Mouse (Mus musculus) liver, adult 2 months (tissue): Measurements from ENCODE around the gene Klk15. TPM values are rescaled to one million over a fixed set of nuclear protein-coding genes. Genes with fewer than 3 reads are reported as not detected.

Experiments
- DNase-seq: peaks from one replicate; pipeline ENCODE4 v3.0.0-alpha.2; 2011; ENCODE audit warnings: low read depth, low spot score; ENCODE audit errors: extremely low read depth
- H3K27ac ChIP-seq: fragments of 200-500 bp; replicated peaks from 2 replicates; pipeline ENCODE4 v1.5.1; 2012; ENCODE audit warnings: low read depth, mild to moderate bottlenecking, control low read depth, inconsistent platforms, low read length; ENCODE audit not compliant: insufficient read depth
- H3K27me3 ChIP-seq: fragments of 200-500 bp; 2 replicates; pipeline ENCODE4 v1.6.1; 2012; ENCODE audit warnings: mild to moderate bottlenecking, moderate library complexity, low read length, inconsistent platforms; ENCODE audit not compliant: control insufficient read depth, insufficient read depth
- H3K36me3 ChIP-seq: fragments of 200-500 bp; 2 replicates; pipeline ENCODE4 v1.6.1; 2012; ENCODE audit warnings: low read length, inconsistent platforms; ENCODE audit not compliant: control insufficient read depth, insufficient read depth
- H3K4me1 ChIP-seq: fragments of 200-500 bp; 2 replicates; pipeline ENCODE4 v1.6.1; 2011; ENCODE audit warnings: low read length; ENCODE audit not compliant: control insufficient read depth, insufficient read depth
- H3K4me3 ChIP-seq: fragments of 200-500 bp; 2 replicates; pipeline ENCODE4 v1.5.1; 2011; ENCODE audit warnings: low read depth, mild to moderate bottlenecking, control low read depth, low read length, moderate library complexity; ENCODE audit not compliant: insufficient read depth
- H3K79me2 ChIP-seq: fragments of 200-500 bp; 2 replicates; pipeline ENCODE4 v1.6.1; 2012; ENCODE audit warnings: inconsistent platforms, mild to moderate bottlenecking, low read length, moderate library complexity; ENCODE audit not compliant: control insufficient read depth, insufficient read depth
- H3K9ac ChIP-seq: fragments of 200-500 bp; 2 replicates; pipeline ENCODE4 v1.6.1; 2012; ENCODE audit warnings: low read depth, mild to moderate bottlenecking, control low read depth, inconsistent platforms, low read length
- CTCF ChIP-seq: fragments of 200-500 bp; IDR thresholded peaks from 2 replicates; pipeline ENCODE4 v1.5.1; 2011; ENCODE audit warnings: low read depth, low read length, control low read depth
- POLR2A ChIP-seq: fragments of 200-500 bp; IDR thresholded peaks from 2 replicates; pipeline ENCODE4 v1.6.1; 2011; ENCODE audit warnings: low read length, control low read depth; ENCODE audit not compliant: insufficient read depth; ENCODE audit errors: extremely low read depth
- WGBS: fragments of 180-500 bp; shearing (Covaris S2); methylation state at CpG from one replicate; pipeline ENCODE4 v1.1.7; 2018; 5-methylcytosine and 5-hydroxymethylcytosine counted together
- polyA plus RNA-seq: library from polyadenylated mRNA; depleted of rRNA; stranded (reverse); fragments of >200 nt; gene quantifications from 2 replicates; pipeline ENCODE4 v1.2.3, GENCODE M21; 2012
- total RNA-seq: library from RNA; depleted of rRNA; stranded (reverse); fragments of >200 nt; gene quantifications from 2 replicates; pipeline ENCODE4 v1.2.3, GENCODE M21; 2014

The Klk15 gene
- total and polyA plus RNA-seq, 2 experiments: not detected

DNA sequence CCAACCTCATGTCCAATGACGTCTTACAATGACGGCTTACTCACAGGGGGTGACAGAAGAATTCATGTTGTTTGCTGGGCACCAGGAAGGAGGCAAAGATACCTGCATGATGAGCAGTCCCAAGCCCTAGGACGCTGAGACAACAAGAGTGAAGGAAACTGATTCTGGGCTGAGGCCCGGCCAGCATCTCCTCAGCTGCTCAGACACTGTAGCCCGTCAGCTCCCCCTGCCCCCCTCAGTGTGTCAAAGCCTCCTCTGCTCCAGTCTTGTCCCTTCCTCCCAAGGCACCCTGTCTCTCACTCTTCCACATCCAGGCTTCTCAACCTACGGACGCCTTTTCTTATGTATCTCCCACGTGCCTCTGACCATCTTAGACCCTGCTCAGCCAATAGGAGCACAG, 14.7 kb upstream of the Klk15 start:
- Histone ChIP-seq H3K27ac (no peak overlapping the region), H3K4me1 (no peaks in the 10 kb centered on the region), H3K9ac (no peak overlapping the region), H3K79me2 (no peaks in the 10 kb centered on the region), H3K27me3 (no peaks in the 10 kb centered on the region), H3K36me3 (no peaks in the 10 kb centered on the region), H3K4me3 (no peak overlapping the region)
- TF ChIP-seq POLR2A: no peak
- DNase-seq: no peak
- WGBS: 62% methylated on average over 8 of the region's 8 CpGs

DNA sequence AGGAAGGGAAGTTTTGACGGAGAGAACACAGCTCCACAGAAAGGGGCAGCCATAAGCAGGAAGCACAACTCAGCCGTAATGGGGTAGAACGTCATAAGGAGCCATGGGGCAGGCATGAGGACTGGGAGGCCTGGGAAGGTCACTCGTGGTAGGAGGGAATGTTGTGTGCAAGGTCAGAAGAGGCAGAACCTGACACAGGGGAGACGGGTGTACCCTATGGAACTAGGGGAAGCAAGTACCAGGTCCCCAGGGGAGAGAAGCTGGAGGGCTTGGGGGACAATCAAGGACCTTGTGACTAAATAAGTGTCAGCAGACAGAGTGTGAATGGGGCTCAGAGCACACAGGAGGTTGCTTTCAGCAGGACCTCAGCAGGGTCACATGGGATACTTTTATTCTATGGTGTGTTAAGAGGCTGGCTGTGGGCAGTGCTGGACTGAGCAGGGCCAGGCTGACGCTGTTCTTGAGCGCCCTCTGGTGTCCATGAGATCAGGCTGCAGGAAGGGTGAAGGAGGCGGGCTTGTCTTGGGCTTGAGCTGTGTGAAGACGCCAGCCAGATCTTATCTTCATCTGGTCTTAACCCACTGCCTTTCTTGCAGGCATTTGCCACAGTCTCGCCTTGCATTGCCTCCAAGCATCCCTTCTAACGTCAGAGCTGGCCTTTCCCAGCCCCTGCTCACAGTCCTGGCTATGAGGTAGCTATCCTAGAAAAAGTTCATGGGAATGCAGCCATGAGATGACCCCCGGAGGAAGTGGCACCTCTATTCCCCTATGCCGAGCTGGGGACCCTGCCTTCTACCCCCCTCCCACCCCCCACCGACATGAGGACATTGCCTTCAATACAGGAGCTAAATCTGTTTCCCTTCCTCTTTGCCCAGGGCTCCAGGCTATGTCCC, 13.7 kb upstream of the Klk15 start:
- DNase-seq: peak; percentile 23
- no peak overlapping the region for H3K27ac ChIP-seq
- peak; percentile 97 for TF ChIP-seq CTCF
- no peak for TF ChIP-seq POLR2A
- H3K9ac ChIP-seq: no peak overlapping the region
- no peaks in the 10 kb centered on the region for H3K4me1 ChIP-seq
- no peaks in the 10 kb centered on the region for H3K79me2 ChIP-seq
- H3K36me3 ChIP-seq: no peaks in the 10 kb centered on the region
- 20% methylated on average over 14 of the region's 14 CpGs for WGBS
- H3K4me3 ChIP-seq: no peak overlapping the region
- H3K27me3 ChIP-seq: no peaks in the 10 kb centered on the region

DNA sequence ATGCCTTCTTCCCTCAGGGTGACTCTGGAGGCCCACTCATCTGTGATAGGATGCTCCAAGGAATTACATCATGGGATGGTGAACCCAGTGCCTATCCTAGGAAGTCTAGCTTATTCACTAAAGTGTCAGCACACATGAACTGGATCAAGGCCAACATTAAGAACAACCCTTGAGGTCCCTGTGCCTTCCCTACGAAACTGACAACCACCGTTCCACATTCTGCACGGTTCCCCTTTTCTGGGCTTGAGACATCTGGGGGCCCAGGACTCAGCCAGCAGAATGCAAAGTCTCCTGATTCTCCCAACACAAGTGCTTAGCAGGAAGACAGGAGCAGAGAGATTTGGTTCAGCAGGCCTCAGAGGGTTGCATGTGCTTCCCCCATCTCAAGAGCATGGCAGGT, 13.0 kb upstream of the Klk15 start:
- Histone ChIP-seq H3K79me2 (no peaks in the 10 kb centered on the region), H3K9ac (no peak overlapping the region), H3K27ac (no peak overlapping the region), H3K36me3 (no peaks in the 10 kb centered on the region), H3K4me3 (no peak overlapping the region), H3K4me1 (no peaks in the 10 kb centered on the region), H3K27me3 (no peaks in the 10 kb centered on the region)
- 84% methylated on average over 3 of the region's 3 CpGs for WGBS
- peak; percentile 23 for DNase-seq
- TF ChIP-seq POLR2A (no peak), CTCF (no peak)

DNA sequence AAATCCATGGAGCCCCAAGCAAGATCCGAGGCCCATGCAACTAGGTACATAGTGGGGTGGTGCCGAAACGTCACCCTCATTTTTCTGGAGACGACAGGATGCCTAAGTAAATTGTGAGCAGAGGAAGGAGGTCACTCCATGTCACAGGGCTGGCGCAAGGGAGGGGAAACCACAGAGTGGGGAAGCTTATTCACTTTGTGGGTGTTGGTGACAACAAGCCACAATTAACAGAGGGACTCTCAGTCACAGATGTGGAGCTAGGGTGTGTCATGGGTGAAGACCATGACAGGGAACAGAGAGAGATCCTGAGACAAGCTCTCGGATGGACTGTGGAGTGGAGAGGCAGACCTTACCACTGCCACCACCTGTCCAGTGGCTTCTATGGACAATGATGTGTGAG, 12.5 kb upstream of the Klk15 start:
- H3K36me3 ChIP-seq: no peaks in the 10 kb centered on the region
- no peak overlapping the region for H3K9ac ChIP-seq
- no peaks in the 10 kb centered on the region for H3K4me1 ChIP-seq
- no peaks in the 10 kb centered on the region for H3K27me3 ChIP-seq
- H3K79me2 ChIP-seq: no peaks in the 10 kb centered on the region
- no peak overlapping the region for H3K27ac ChIP-seq
- TF ChIP-seq POLR2A: no peak
- TF ChIP-seq CTCF: no peak
- peak; percentile 9 for DNase-seq
- no peak overlapping the region for H3K4me3 ChIP-seq
- 64% methylated on average over 6 of the region's 6 CpGs for WGBS

DNA sequence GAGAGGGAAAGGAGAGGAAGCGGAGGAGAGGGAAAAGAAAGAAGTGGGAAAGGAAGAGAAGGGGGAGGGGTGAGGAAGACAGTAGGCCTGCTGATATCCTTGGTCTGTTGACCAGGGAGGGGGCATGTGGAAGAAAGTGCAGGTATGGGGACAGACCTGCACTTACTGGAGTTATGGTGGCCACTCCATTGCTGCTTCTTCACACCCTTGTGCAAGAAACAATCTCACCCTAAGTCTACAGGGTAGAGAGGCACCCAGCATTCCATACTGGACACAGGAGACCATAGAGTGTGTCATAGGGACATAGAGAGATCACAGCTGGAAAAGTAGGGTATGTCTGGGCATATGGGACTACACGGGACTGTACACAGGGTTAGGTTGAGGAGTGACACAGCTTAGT, 11.6 kb upstream of the Klk15 start:
- no peaks in the 10 kb centered on the region for H3K36me3 ChIP-seq
- no peaks in the 10 kb centered on the region for H3K27me3 ChIP-seq
- no peak overlapping the region for H3K27ac ChIP-seq
- no peak overlapping the region for H3K4me3 ChIP-seq
- TF ChIP-seq POLR2A (no peak), CTCF (no peak)
- no peak for DNase-seq
- H3K4me1 ChIP-seq: no peaks in the 10 kb centered on the region
- no peak overlapping the region for H3K9ac ChIP-seq
- H3K79me2 ChIP-seq: no peaks in the 10 kb centered on the region
- 71% methylated on average over 2 of the region's 2 CpGs for WGBS

DNA sequence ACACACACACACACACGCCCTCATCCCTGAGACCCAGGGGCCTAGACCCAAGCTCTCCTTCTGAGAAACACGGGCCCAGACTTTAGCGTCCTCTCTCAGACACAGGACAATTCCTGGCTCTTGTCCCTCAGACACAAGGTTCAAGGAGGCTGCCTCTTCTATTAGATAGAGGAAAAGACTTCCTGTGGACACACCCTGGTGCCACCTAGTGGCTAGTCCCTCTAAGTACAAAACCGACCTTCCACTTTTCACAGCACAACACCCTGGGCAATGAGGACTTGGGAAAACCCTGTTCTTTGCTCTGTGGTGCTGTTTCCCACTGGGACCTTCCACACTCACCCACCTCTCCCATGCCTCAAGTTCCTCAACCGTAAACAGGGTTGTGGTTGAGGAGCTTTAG, 7.6 kb upstream of the Klk15 start:
- H3K27ac ChIP-seq: no peak overlapping the region
- no peaks in the 10 kb centered on the region for H3K79me2 ChIP-seq
- no peak overlapping the region for H3K4me3 ChIP-seq
- 68% methylated on average over 5 of the region's 5 CpGs for WGBS
- H3K4me1 ChIP-seq: no peaks in the 10 kb centered on the region
- TF ChIP-seq POLR2A (no peak), CTCF (peak; percentile 13; the same call in 1 of the 2 replicates)
- peak; percentile 4 for DNase-seq
- H3K9ac ChIP-seq: no peak overlapping the region
- no peaks in the 10 kb centered on the region for H3K36me3 ChIP-seq
- H3K27me3 ChIP-seq: no peaks in the 10 kb centered on the region
